Mouse (Mus musculus) heart, embryonic 14.5 days (tissue): ENCODE measurements at regions not wholly inside any gene's neighbourhood (a gene's known extent, or its start where the extent isn't known, plus 50 kb on each side); places are given as distances from the start of the nearest gene placed in this dataset.

Experiments used
- ATAC-seq: fragments of 200-750 bp; cut with Nextera tagmentation; 2 replicates; pipeline ENCODE4 v1.8.0; 2017; ENCODE audit warnings: low read depth, moderate TSS enrichment; ENCODE audit not compliant: insufficient number of reproducible peaks, insufficient read depth, low FRiP score
- H3K27ac ChIP-seq, 2 experiments: fragments of 200-500 bp in 1 of 2; fragments of 300-500 bp in 1 of 2; sonication (generic) in 1 of 2; replicated peaks in 1 of 2; 2 replicates each; pipeline ENCODE4 v1.5.1; 2012 to 2014; ENCODE audit warnings: low read depth in 2 of 2, low read length in 2 of 2, control low read depth in 1 of 2, mild to moderate bottlenecking in 1 of 2, mixed read lengths in 1 of 2; ENCODE audit not compliant: control insufficient read depth in 1 of 2, insufficient read depth in 1 of 2
- H3K27me3 ChIP-seq: fragments of 300-500 bp; sonication (generic); 2 replicates; pipeline ENCODE4 v1.6.1; 2014; ENCODE audit warnings: mild to moderate bottlenecking, low read length, control low read depth; ENCODE audit not compliant: control insufficient read depth, insufficient read depth
- H3K36me3 ChIP-seq: fragments of 300-500 bp; sonication (generic); 2 replicates; pipeline ENCODE4 v1.6.1; 2014; ENCODE audit warnings: mild to moderate bottlenecking, control low read depth, low read length, mixed read lengths; ENCODE audit not compliant: control insufficient read depth, insufficient read depth
- H3K4me1 ChIP-seq, 2 experiments: fragments of 200-500 bp in 1 of 2; fragments of 300-500 bp in 1 of 2; sonication (generic) in 1 of 2; 2 replicates each; pipeline ENCODE4 v1.6.1; 2012 to 2014; ENCODE audit warnings: low read length in 2 of 2, control low read depth in 1 of 2, mixed read lengths in 1 of 2; ENCODE audit not compliant: control insufficient read depth in 2 of 2, insufficient read depth in 2 of 2
- H3K4me2 ChIP-seq: fragments of 300-500 bp; sonication (generic); 2 replicates; pipeline ENCODE4 v1.6.1; 2014; ENCODE audit warnings: mild to moderate bottlenecking, low read length
- H3K4me3 ChIP-seq, 2 experiments: fragments of 200-500 bp in 1 of 2; fragments of 300-500 bp in 1 of 2; sonication (generic) in 1 of 2; 2 replicates each; pipeline ENCODE4 v1.5.1; 2012 to 2014; ENCODE audit warnings: low read length in 2 of 2, mild to moderate bottlenecking in 2 of 2, control low read depth in 1 of 2, low read depth in 1 of 2, moderate library complexity in 1 of 2; ENCODE audit not compliant: control insufficient read depth in 1 of 2, insufficient read depth in 1 of 2
- H3K9ac ChIP-seq: fragments of 300-500 bp; sonication (generic); 2 replicates; pipeline ENCODE4 v1.6.1; 2014; ENCODE audit warnings: mild to moderate bottlenecking, low read length
- H3K9me3 ChIP-seq: fragments of 300-500 bp; sonication (generic); 2 replicates; pipeline ENCODE4 v1.6.1; 2016; ENCODE audit warnings: low read length, control low read depth; ENCODE audit not compliant: control insufficient read depth
- WGBS: fragments of 180-500 bp; shearing (Covaris S2); extraction: QIAGEN DNeasy Blood & Tissue Kit; methylation state at CpG from one replicate; pipeline ENCODE4 v1.1.7; 2014; 5-methylcytosine and 5-hydroxymethylcytosine counted together

- H3K27me3 ChIP-seq = no peaks in the 10 kb centered on the region
- no peak for ATAC-seq
- H3K4me3 ChIP-seq = no peak overlapping the region
- H3K4me1 ChIP-seq = peaks cover 4 to 7% of the 10 kb centered on the region in 2 experiments; a peak in 3 of 4 replicates
- H3K9ac ChIP-seq = no peak overlapping the region
- H3K36me3 ChIP-seq = no peaks in the 10 kb centered on the region
- no peaks in the 10 kb centered on the region for H3K9me3 ChIP-seq
- H3K27ac ChIP-seq = no peak overlapping the region
- no peak overlapping the region for H3K4me2 ChIP-seq
- WGBS = 79% methylated on average over 5 of the region's 5 CpGs
These were observed 227.4 kb downstream of the Icos start for GRCm38 (mm10) chr1:61205137-61205536.

- no peak overlapping the region for H3K27ac ChIP-seq
These were observed 229.2 kb downstream of the Icos start for GRCm38 (mm10) chr1:61206861-61207380.

GRCm38 (mm10) chr1:61208386-61208785 lies 230.7 kb downstream of the Icos start:
- no peak for ATAC-seq
- Histone ChIP-seq H3K9me3 (no peaks in the 10 kb centered on the region), H3K4me1 (peaks cover 3 to 4% of the 10 kb centered on the region in 2 experiments; a peak in 3 of 4 replicates), H3K4me3 (no peak overlapping the region), H3K27ac (no peak overlapping the region), H3K27me3 (no peaks in the 10 kb centered on the region), H3K9ac (no peak overlapping the region), H3K4me2 (no peak overlapping the region), H3K36me3 (no peaks in the 10 kb centered on the region)
- 80% methylated on average over 1 of the region's 1 CpGs for WGBS

More at GRCm38 (mm10) chr1:61206861-61207380, 229.2 kb downstream of the Icos start:
- no peak overlapping the region for H3K9ac ChIP-seq
- no peaks in the 10 kb centered on the region for H3K27me3 ChIP-seq
- H3K9me3 ChIP-seq = no peaks in the 10 kb centered on the region
- no peak for ATAC-seq
- no peak overlapping the region for H3K4me2 ChIP-seq
- peaks cover 4 to 7% of the 10 kb centered on the region in 2 experiments; a peak in 3 of 4 replicates for H3K4me1 ChIP-seq
- no peak overlapping the region for H3K4me3 ChIP-seq
- H3K36me3 ChIP-seq = no peaks in the 10 kb centered on the region
- WGBS = 76% methylated on average over 6 of the region's 6 CpGs

- no peaks in the 10 kb centered on the region for H3K36me3 ChIP-seq
- H3K9me3 ChIP-seq = no peaks in the 10 kb centered on the region
- H3K4me1 ChIP-seq = peaks cover 4 to 14% of the 10 kb centered on the region in 2 experiments
- no peaks in the 10 kb centered on the region for H3K27me3 ChIP-seq
- ATAC-seq = no peak
- 6% methylated on average over 1 of the region's 1 CpGs for WGBS
- H3K4me3 ChIP-seq = no peak overlapping the region
- H3K4me2 ChIP-seq = peak overlapping the region; percentile 14
- H3K9ac ChIP-seq = no peak overlapping the region
- peak overlapping the region in 1 of 2 experiments; percentile 60; a peak in 2 of 4 replicates for H3K27ac ChIP-seq
These were observed 243.4 kb downstream of the Icos start for GRCm38 (mm10) chr1:61221131-61221530.

GRCm38 (mm10) chr1:61228942-61229341 lies 251.2 kb downstream of the Icos start:
- Histone ChIP-seq H3K4me3 (no peak overlapping the region), H3K27ac (no peak overlapping the region), H3K27me3 (no peaks in the 10 kb centered on the region), H3K4me2 (no peak overlapping the region), H3K4me1 (peaks cover 2 to 7% of the 10 kb centered on the region in 2 experiments; a peak in 3 of 4 replicates), H3K36me3 (no peaks in the 10 kb centered on the region), H3K9ac (no peak overlapping the region), H3K9me3 (no peaks in the 10 kb centered on the region)
- WGBS = 24% methylated on average over 4 of the region's 4 CpGs
- ATAC-seq = no peak

GRCm38 (mm10) chr1:61233001-61233400 lies 255.3 kb downstream of the Icos start:
- Histone ChIP-seq H3K4me3 (no peak overlapping the region), H3K9ac (no peak overlapping the region), H3K27me3 (no peaks in the 10 kb centered on the region), H3K4me2 (no peak overlapping the region), H3K36me3 (no peaks in the 10 kb centered on the region), H3K4me1 (peaks cover 7 to 13% of the 10 kb centered on the region in 2 experiments), H3K9me3 (no peaks in the 10 kb centered on the region), H3K27ac (no peak overlapping the region)
- no peak for ATAC-seq
- 64% methylated on average over 1 of the region's 1 CpGs for WGBS

GRCm38 (mm10) chr1:61233476-61234297 lies 256.0 kb downstream of the Icos start:
- Histone ChIP-seq H3K9me3 (no peaks in the 10 kb centered on the region), H3K27me3 (no peaks in the 10 kb centered on the region), H3K27ac (peak overlapping the region in 1 of 2 experiments; percentile 16; a peak in 2 of 4 replicates), H3K4me1 (peaks cover 7 to 13% of the 10 kb centered on the region in 2 experiments), H3K4me3 (peak overlapping the region; percentile 21 to 23; a peak in 3 of 4 replicates), H3K9ac (no peak overlapping the region), H3K4me2 (peak overlapping the region; percentile 58), H3K36me3 (no peaks in the 10 kb centered on the region)
- WGBS = 14% methylated on average over 10 of the region's 10 CpGs
- no peak for ATAC-seq
